Mouse (Mus musculus) adrenal gland, postnatal 14 days (tissue): ENCODE measurements around the gene Col16a1. TPM values are rescaled to one million over a fixed set of nuclear protein-coding genes. Genes with fewer than 3 reads are reported as not detected.

ENCODE experiments used
- DNase-seq: peaks from one replicate; pipeline ENCODE4 v3.0.0; 2021; ENCODE audit warnings: mixed read lengths
- long read RNA-seq, 2 experiments: library from polyadenylated mRNA; stranded (forward); transcript quantifications; one replicate each; pipeline ENCODE4 v2.0.0; 2021
- total RNA-seq: library from RNA; stranded (reverse); gene quantifications from 2 replicates; pipeline ENCODE4 v1.2.3, GENCODE M21; 2021

The Col16a1 gene
- 20.0 and 21.3 TPM in 2 replicates for total RNA-seq
- long read RNA-seq, experiment 1, partial matches to known transcripts = 12 of 18 reads
- long read RNA-seq, experiment 1, other reads (novel, unspliced or antisense) = 6 of 18 reads
- long read RNA-seq, experiment 2, partial matches to known transcripts = 13 of 17 reads
- long read RNA-seq, experiment 2, other reads (novel, unspliced or antisense) = 4 of 17 reads

DNA sequence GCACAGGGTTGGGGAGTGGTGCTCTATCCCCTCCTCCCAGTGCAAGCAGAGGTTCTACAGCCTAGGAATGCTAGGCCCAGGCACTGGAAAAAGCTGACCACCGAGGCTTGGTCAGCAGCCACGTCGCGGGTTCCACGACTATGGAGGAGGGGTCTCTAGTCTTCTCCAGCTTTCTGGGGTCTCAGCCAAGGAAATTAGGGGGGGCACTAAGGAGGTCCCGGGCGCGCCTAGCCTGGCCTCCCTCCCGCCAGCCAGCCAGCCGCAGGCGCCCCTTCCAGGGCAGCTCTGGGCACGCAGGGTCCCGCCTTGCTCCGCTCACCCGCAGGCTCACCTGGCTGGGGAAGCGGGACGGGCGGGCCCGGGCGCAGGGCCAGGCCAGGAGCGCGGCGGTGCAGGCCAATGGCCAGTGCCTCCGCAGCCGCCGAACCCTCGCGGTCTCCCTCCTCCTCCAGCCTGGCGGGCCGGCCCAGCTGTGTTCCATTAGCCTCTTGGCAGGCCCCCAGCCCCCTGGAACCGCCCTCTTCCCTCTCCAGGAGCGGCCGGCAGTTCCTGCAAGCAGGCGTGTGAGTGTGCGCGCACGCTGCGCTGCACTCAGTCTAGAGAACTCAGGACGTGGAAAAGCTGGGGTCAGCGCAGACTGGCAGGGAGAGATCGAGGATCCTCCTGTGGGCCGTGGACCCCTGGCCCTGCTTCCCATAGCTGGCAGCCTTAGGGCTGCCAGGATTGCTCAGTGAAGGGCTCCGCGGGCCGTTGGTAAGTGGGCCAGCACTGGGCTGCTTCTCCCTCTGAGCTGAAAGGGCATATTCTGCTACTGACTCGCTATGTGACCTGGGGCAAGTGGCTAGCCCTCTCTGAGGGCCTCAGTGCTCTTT is at the start of gene Col16a1:
Gene Col16a1 (plus strand): TSS at position 510 of the 872 bp plus-strand sequence.
- DNase-seq = peak; percentile 94

- DNase-seq = no peak
Observed at GRCm38 (mm10) chr4:129998124-129998523, 49.5 kb upstream of the Col16a1 start.

DNA sequence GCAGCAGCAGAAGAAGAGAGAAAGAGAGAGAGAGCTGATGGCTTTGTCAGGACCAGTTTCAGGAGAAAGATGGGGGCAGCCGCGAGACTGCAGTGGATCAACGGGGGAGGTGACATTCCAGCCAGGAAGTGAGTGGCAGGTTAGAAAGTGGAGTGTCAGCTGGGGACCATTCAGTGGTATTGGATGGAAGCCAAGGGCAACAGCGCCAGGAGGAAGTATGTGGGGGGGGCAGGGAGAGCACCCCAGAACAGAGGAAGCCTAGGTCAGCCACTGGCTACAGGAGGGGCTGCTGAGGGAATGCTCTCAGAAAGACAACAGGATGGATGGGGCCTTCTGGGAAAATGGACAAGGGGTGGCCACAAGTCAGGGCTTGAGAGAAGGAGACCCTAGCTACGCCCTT is 45.9 kb upstream of the Col16a1 start:
- no peak for DNase-seq

GRCm38 (mm10) chr4:130002157-130002556 is 45.5 kb upstream of the Col16a1 start:
- DNase-seq = no peak

DNA sequence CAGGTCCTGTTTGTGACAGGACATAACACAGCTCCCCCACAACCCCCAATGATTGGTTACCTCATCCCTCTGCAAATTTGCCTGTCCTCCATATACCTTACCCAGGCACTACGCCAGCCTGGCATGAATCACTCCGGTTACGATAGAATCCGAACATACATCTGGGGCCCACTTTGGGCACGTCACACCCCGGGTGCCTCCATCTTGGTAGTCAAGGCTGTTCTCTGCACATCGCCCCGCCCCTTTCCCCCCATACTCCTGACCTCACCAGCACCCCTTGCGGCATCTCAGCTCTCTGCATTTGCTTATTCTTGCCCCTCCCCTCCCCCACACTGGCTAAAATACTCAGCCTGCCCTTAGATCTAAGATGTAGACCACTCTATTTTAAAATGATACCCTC is 42.0 kb upstream of the Col16a1 start:
- peak; percentile 26 for DNase-seq

GRCm38 (mm10) chr4:130006533-130006932 is 41.1 kb upstream of the Col16a1 start:
- no peak for DNase-seq

DNA sequence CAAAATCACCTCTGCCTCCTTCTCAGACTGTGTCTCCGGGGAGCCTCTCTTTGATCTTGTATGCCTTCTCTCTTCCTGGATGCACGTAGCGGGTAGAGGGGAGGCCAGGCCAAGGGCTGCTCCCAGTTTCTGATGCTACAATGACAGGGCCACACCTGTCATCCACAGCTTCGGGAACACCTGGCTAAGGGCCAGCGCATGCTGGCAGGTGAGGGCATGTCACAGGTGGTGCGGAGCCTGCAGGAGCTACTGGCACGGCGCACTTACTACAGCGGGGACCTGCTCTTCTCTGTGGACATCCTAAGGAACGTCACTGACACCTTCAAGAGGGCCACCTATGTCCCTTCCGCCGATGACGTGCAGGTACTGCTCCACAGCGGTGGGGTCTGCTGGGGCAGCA is 38.6 kb upstream of the Col16a1 start:
- DNase-seq = no peak

- DNase-seq = no peak
Observed at GRCm38 (mm10) chr4:130010723-130011122, 36.9 kb upstream of the Col16a1 start.

GRCm38 (mm10) chr4:130012234-130012633 is 35.4 kb upstream of the Col16a1 start:
- no peak for DNase-seq

GRCm38 (mm10) chr4:130013111-130013510 is 34.5 kb upstream of the Col16a1 start:
- DNase-seq = no peak

- no peak for DNase-seq
Observed at GRCm38 (mm10) chr4:130016010-130016409, 31.6 kb upstream of the Col16a1 start.

- no peak for DNase-seq
Observed at GRCm38 (mm10) chr4:130017036-130017674, 30.5 kb upstream of the Col16a1 start.

DNA sequence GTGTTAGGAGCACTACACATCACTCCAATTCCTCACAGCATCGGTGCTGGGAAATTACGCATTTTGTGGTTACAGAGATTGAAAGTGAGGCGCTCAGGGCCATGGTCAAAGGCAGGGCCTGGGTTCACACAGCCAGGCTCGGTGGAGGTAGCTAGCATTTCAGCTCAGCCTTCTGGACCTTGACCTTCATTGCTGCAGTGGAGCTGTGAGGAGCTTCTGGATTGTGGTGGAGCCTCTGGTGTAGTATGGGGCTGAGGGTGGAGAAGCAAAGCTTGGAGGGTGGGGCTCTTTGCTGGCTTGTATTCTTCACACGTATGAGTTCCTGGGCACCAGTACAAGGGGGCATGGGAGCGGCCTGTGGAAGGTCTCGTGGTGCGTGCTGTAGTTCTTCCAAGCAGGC is 24.7 kb upstream of the Col16a1 start:
- peak; percentile 45 for DNase-seq

GRCm38 (mm10) chr4:130023511-130024231 is 24.0 kb upstream of the Col16a1 start:
- DNase-seq = no peak

GRCm38 (mm10) chr4:130025544-130025943 is 22.1 kb upstream of the Col16a1 start:
- DNase-seq = no peak

- no peak for DNase-seq
Observed at GRCm38 (mm10) chr4:130031146-130031545, 16.5 kb upstream of the Col16a1 start.

DNA sequence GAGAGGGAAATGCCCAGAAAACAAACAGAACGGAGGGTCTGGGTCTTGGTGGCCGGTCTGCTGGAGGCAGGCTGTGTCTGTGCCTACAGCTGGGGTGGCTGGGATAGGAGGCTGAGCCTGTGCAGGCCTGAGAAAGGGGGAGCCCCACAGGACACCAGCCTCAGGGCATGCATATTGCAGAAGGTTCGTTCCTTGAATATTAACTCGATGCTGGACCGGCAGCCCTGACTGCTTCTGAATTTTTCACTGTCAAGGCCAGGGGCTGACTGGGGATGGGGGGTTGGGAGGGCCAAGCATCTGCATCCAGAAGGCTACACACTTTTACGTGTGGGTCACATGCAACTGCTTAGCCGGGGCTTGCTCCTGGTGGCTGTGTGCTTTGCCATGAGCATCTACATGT is 14.1 kb upstream of the Col16a1 start:
- no peak for DNase-seq

DNA sequence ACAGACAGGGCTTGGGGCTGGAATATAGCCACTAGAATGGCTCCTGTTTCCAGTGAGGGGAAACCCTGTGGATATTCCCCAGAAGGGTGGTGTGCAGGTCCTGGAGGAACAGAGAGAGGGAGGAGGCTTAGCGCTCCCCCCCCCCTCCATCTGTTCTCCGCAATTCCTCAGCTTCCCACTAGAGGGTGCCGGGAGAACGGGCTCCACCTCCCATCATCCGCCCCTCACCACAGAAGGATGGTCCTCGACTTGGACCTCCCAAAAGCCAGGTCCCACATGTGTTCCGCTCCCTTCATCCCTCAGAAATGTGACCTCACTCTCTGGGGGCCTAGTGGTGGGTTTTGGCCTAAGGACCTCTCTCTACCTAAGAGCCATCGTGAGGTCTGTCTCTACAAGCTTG is 11.5 kb upstream of the Col16a1 start:
- DNase-seq = peak; percentile 66

GRCm38 (mm10) chr4:130036573-130037401 is 10.9 kb upstream of the Col16a1 start:
- peak; percentile 77 for DNase-seq

- DNase-seq = no peak
Observed at GRCm38 (mm10) chr4:130039351-130039750, 8.3 kb upstream of the Col16a1 start.

GRCm38 (mm10) chr4:130041076-130041475 is 6.6 kb upstream of the Col16a1 start:
- no peak for DNase-seq

GRCm38 (mm10) chr4:130044211-130044610 is 3.4 kb upstream of the Col16a1 start:
- peak; percentile 31 for DNase-seq
